Comparison of ENCODE assay signal across 8 mouse cellular contexts in genomic region chr10:31298921-31299574, GRCm38 (mm10). TPM values are rescaled to one million over a fixed set of nuclear protein-coding genes. Genes with fewer than 3 reads are reported as not detected.
A peak's percentile ranks its signal among the peaks of the same experiment; 100 is the strongest.
DNase-seq lines count a peak whose midpoint lies in the region; ATAC-seq and TF ChIP-seq lines count a peak whose summit lies in the region.

No protein-coding gene starts in this region.

- intact Hi-C loops in gastrocnemius, adult 2 months (cut with DNase I): loop anchor here (1.0 to 5.0 kb wide), 2 partner anchors 457 to 474 kb away; partner anchors contain the start of gene Hey2
- intact Hi-C loops in gastrocnemius, postnatal 36 days (cut with DNase I): no loop called here

- WGBS in hindbrain, embryonic 10.5 days: 46% methylated on average over 6 of the region's 6 CpGs
- WGBS in large intestine, adult 2 months: 41% methylated on average over 6 of the region's 6 CpGs
- WGBS in lung, embryonic 14.5 days: 27% methylated on average over 6 of the region's 6 CpGs

- H3K4me1 ChIP-seq in hindbrain, embryonic 10.5 days (replicated peaks): no peaks in the 10 kb centered on the region; the same call in 1 of the 2 replicates
- no peaks in the 10 kb centered on the region for H3K4me1 ChIP-seq in lung, embryonic 14.5 days (ENCODE audit: insufficient read depth)

- no peak for TF ChIP-seq POLR2A in brain, embryonic 14.5 days (IDR thresholded peaks at IDR 0.05; ENCODE audit: borderline replicate concordance, extremely low read depth, insufficient read depth, insufficient read length, poor library complexity, severe bottlenecking)

- H3K4me3 ChIP-seq in gastrocnemius, adult 2 months: no peak overlapping the region
- H3K4me3 ChIP-seq in hindbrain, embryonic 10.5 days: no peak overlapping the region
- H3K4me3 ChIP-seq in lung, embryonic 14.5 days (ENCODE audit: low read depth, low read length): no peak overlapping the region

- no peak overlapping the region for H3K27ac ChIP-seq in gastrocnemius, adult 2 months
- no peak overlapping the region for H3K27ac ChIP-seq in hindbrain, embryonic 10.5 days
- no peak overlapping the region for H3K27ac ChIP-seq in lung, embryonic 14.5 days (ENCODE audit: low read depth)

- peak; percentile 88 for TF ChIP-seq CTCF in gastrocnemius, adult 2 months (IDR thresholded peaks at IDR 0.05)
- peak; percentile 78; the same call in 1 of the 2 replicates for TF ChIP-seq CTCF in brain, embryonic 14.5 days (IDR thresholded peaks at IDR 0.05; ENCODE audit: borderline replicate concordance, extremely low read depth, insufficient read depth, insufficient read length)
- peak; percentile 88 for TF ChIP-seq CTCF in lung, embryonic 14.5 days (IDR thresholded peaks at IDR 0.05; ENCODE audit: low read depth)

- DNase-seq in gastrocnemius, adult 2 months: peak; percentile 26
- no peak for DNase-seq in gastrocnemius, postnatal 36 days
- DNase-seq in brain, embryonic 14.5 days (ENCODE audit: low read depth): peak; percentile 83
- DNase-seq in fibroblast of lung, adult 2 months (ENCODE audit: low read depth): peak; percentile 21
- peak; percentile 51 for DNase-seq in hindbrain, embryonic 10.5 days (ENCODE audit: low spot score)
- DNase-seq in large intestine, adult 2 months (ENCODE audit: low read depth, low spot score): peak; percentile 19
- peak; percentile 89 for DNase-seq in lung, embryonic 14.5 days
- DNase-seq in ovary, postnatal 36 days (ENCODE audit: low spot score): peak; percentile 16

- no peaks in the 10 kb centered on the region for H3K9me3 ChIP-seq in hindbrain, embryonic 10.5 days
- no peaks in the 10 kb centered on the region for H3K9me3 ChIP-seq in lung, embryonic 14.5 days (ENCODE audit: low read depth, low read length)

- peak; percentile 47; the same call in 1 of the 2 replicates for ATAC-seq in lung, embryonic 14.5 days (ENCODE audit: insufficient read depth)

- no peak overlapping the region for H3K9ac ChIP-seq in lung, embryonic 14.5 days

- no peak overlapping the region for H3K4me2 ChIP-seq in lung, embryonic 14.5 days

- H3K36me3 ChIP-seq in hindbrain, embryonic 10.5 days: no peaks in the 10 kb centered on the region
- no peaks in the 10 kb centered on the region for H3K36me3 ChIP-seq in lung, embryonic 14.5 days (ENCODE audit: insufficient read depth)

- H3K27me3 ChIP-seq in hindbrain, embryonic 10.5 days (ENCODE audit: insufficient read depth, poor library complexity, severe bottlenecking): no peaks in the 10 kb centered on the region
- no peaks in the 10 kb centered on the region for H3K27me3 ChIP-seq in lung, embryonic 14.5 days (ENCODE audit: insufficient read depth, low read length)

RNA-seq across cellular contexts. Expression of gene Hddc2, which starts 14.1 kb away (rescaled TPM):
- total RNA-seq in gastrocnemius, adult 2 months (2021): 10 to 100 TPM; 14.3 to 17.5 TPM
- 10 to 100 TPM; 14.8 to 16.0 TPM for total RNA-seq in gastrocnemius, postnatal 36 days (2021)
- 26.4 and 30.5 TPM in 2 replicates for polyA plus RNA-seq in brain, embryonic 14.5 days (2012; rRNA removed)
- polyA plus RNA-seq in hindbrain, embryonic 10.5 days (2016; fragmentation: Nextera tagmentation; extraction: Ambion mirVana): 72.0 and 89.0 TPM in 2 replicates
- polyA plus RNA-seq in large intestine, adult 2 months (2012; rRNA removed): 7.6 and 8.6 TPM in 2 replicates
- 69.9 and 71.3 TPM in 2 replicates for polyA plus RNA-seq in lung, embryonic 14.5 days (2014; fragmentation: Nextera tagmentation; extraction: Ambion mirVana)

Comparison
In these comparisons a context has a peak if more than half of its experiments do, and no peak if none do; other contexts are left out.
1. DNase-seq: peak in gastrocnemius, adult 2 months (single experiment), brain, embryonic 14.5 days (single experiment), fibroblast of lung, adult 2 months (single experiment), hindbrain, embryonic 10.5 days (single experiment), large intestine, adult 2 months (single experiment), lung, embryonic 14.5 days (single experiment) and ovary, postnatal 36 days (single experiment); none in gastrocnemius, postnatal 36 days (0 of 2).
2. Peak in every context shown above with its lines, with median percentiles within 50 percentile points of each other: CTCF ChIP-seq.